Mouse (Mus musculus) heart, adult 2 months (tissue): ENCODE measurements at regions not wholly inside any gene's neighbourhood (a gene's known extent, or its start where the extent isn't known, plus 50 kb on each side); places are given as distances from the start of the nearest gene placed in this dataset.

Source experiments
- EP300 ChIP-seq: fragments of 200-500 bp; IDR thresholded peaks from 2 replicates; pipeline ENCODE4 v1.6.1; 2011; ENCODE audit warnings: low read depth, low read length, control low read depth; ENCODE audit not compliant: insufficient read depth
- POLR2A ChIP-seq: fragments of 200-500 bp; IDR thresholded peaks from 2 replicates; pipeline ENCODE4 v1.6.1; 2011; ENCODE audit warnings: mild to moderate bottlenecking, low read depth, low read length, control low read depth; ENCODE audit not compliant: insufficient read depth

DNA sequence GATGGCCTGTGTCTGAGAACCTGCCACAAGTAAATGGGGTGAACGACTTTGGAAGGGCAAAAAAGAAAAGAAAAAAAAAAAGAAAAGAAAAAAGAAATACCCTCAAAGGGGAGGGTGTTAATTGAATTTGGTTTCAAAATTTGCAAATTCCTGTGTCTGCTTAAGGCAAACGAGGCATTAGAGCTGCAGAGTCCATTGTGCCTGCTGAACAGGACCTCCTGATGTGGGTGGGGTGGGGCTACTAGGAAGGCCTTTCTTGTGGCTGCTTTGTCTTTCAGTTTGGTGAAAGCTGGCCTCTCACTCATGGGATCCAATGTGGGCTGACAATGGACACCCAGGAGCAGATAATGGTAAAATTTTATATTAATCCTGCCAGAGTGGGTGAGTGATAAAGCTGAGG, 366.3 kb upstream of the Jarid2 start:
- TF ChIP-seq EP300 (no peak), POLR2A (no peak)
